Mouse (Mus musculus): Measurements from ENCODE around the gene Gadd45g. TPM values are rescaled to one million over a fixed set of nuclear protein-coding genes. Genes with fewer than 3 reads are reported as not detected.

The Gadd45g gene
- 56.7 and 96.2 TPM in 2 replicates for polyA plus RNA-seq (2012; rRNA removed; ENCODE audit: low replicate concordance)

DNA sequence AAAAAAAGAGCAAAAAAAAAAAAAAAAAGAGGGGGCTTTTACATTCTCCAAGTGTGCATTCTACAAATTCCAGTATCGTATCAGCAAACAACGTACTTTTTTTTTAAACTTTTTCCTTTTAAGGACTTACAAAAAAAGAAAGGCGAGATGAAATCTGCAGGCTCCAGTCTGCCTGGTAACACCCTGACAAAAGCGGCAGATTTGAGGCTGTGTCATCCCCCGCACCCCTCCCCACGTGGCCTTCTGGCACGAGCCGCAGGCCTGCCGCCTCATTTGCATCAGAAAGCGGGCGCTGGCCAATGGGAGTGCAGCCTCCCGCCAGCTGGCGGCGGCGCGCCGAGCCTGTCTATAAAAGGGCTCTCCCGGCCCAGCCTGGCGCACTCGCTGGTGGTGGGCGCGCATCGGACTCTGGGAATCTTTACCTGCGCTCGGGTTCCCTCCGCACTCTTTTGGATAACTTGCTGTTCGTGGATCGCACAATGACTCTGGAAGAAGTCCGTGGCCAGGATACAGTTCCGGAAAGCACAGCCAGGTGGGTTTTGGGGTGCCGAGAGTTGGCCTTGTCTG lies at the start of gene Gadd45g:
Gene Gadd45g (plus strand): TSS at position 378 of the 567 bp plus-strand sequence.

Other genes with a start within 250 kb of the Gadd45g start
- gene Cks2, start 201.4 kb upstream of the Gadd45g start, polyA plus RNA-seq (2012; rRNA removed; ENCODE audit: low replicate concordance): 5.6 and 16.7 TPM in 2 replicates
- 15.0 and 25.2 TPM in 2 replicates for gene Secisbp2, start 195.0 kb upstream of the Gadd45g start, polyA plus RNA-seq (2012; rRNA removed; ENCODE audit: low replicate concordance)
- gene Sema4d, start 52.9 kb upstream of the Gadd45g start, polyA plus RNA-seq (2012; rRNA removed; ENCODE audit: low replicate concordance): 3.1 and 19.4 TPM in 2 replicates

All from subcutaneous adipose tissue, adult 2 months (tissue).